Mouse (Mus musculus): Measurements from ENCODE around the gene Tcte1.

Gene Tcte1

GRCm38 (mm10) chr17:45523263-45523662 is at the start of gene Tcte1:
Tcte1 (plus strand) TSS chr17:45523434.
- DNase-seq (ENCODE audit: low read depth, low spot score), result no peak

GRCm38 (mm10) chr17:45473667-45474066 is 49.6 kb upstream of the Tcte1 start:
- DNase-seq (ENCODE audit: low read depth, low spot score), result no peak

- DNase-seq (ENCODE audit: low read depth, low spot score), result no peak
Measured at GRCm38 (mm10) chr17:45474146-45474545, 49.1 kb upstream of the Tcte1 start.

GRCm38 (mm10) chr17:45474669-45475465 is 48.4 kb upstream of the Tcte1 start, which contains the start of gene Spats1:
Spats1 (minus strand) TSS chr17:45475415.
- peak; percentile 97 for DNase-seq (ENCODE audit: low read depth, low spot score)

- no peak for DNase-seq (ENCODE audit: low read depth, low spot score)
Measured at GRCm38 (mm10) chr17:45478234-45478825, 44.9 kb upstream of the Tcte1 start.

- DNase-seq (ENCODE audit: low read depth, low spot score), result no peak
Measured at GRCm38 (mm10) chr17:45480429-45480828, 42.8 kb upstream of the Tcte1 start.

GRCm38 (mm10) chr17:45485581-45485980 is 37.7 kb upstream of the Tcte1 start:
- no peak for DNase-seq (ENCODE audit: low read depth, low spot score)

GRCm38 (mm10) chr17:45487216-45487615 is 36.0 kb upstream of the Tcte1 start:
- DNase-seq (ENCODE audit: low read depth, low spot score), result no peak

- DNase-seq (ENCODE audit: low read depth, low spot score), result no peak
Measured at GRCm38 (mm10) chr17:45488321-45489254, 34.6 kb upstream of the Tcte1 start.

GRCm38 (mm10) chr17:45489736-45490135 is 33.5 kb upstream of the Tcte1 start:
- no peak for DNase-seq (ENCODE audit: low read depth, low spot score)

- no peak for DNase-seq (ENCODE audit: low read depth, low spot score)
Measured at GRCm38 (mm10) chr17:45490532-45491154, 32.6 kb upstream of the Tcte1 start.

GRCm38 (mm10) chr17:45495398-45495797 is 27.8 kb upstream of the Tcte1 start:
- DNase-seq (ENCODE audit: low read depth, low spot score), result no peak

GRCm38 (mm10) chr17:45498397-45498796 is 24.8 kb upstream of the Tcte1 start:
- DNase-seq (ENCODE audit: low read depth, low spot score), result no peak

GRCm38 (mm10) chr17:45499516-45499915 is 23.7 kb upstream of the Tcte1 start:
- DNase-seq (ENCODE audit: low read depth, low spot score), result no peak

- DNase-seq (ENCODE audit: low read depth, low spot score), result no peak
Measured at GRCm38 (mm10) chr17:45500981-45501380, 22.3 kb upstream of the Tcte1 start.

- no peak for DNase-seq (ENCODE audit: low read depth, low spot score)
Measured at GRCm38 (mm10) chr17:45502324-45502723, 20.9 kb upstream of the Tcte1 start.

- no peak for DNase-seq (ENCODE audit: low read depth, low spot score)
Measured at GRCm38 (mm10) chr17:45503301-45503973, 19.8 kb upstream of the Tcte1 start.

- DNase-seq (ENCODE audit: low read depth, low spot score), result no peak
Measured at GRCm38 (mm10) chr17:45505941-45506465, 17.2 kb upstream of the Tcte1 start.

- DNase-seq (ENCODE audit: low read depth, low spot score), result peak; percentile 86
Measured at GRCm38 (mm10) chr17:45506700-45507189, 16.5 kb upstream of the Tcte1 start, which contains the start of gene Aars2. Aars2 (plus strand) TSS chr17:45506841.

- no peak for DNase-seq (ENCODE audit: low read depth, low spot score)
Measured at GRCm38 (mm10) chr17:45510871-45511270, 12.4 kb upstream of the Tcte1 start.

Measured in WW6 (cell line).